Comparison of ENCODE assay signal across 20 mouse cellular contexts in genomic region chr1:152820911-152821695, GRCm38 (mm10).
"Had no signal": no experiment of that assay in that cellular context is flagged by ENCODE, and none has a peak within 500 bp of the region (broad histone marks: within the 10 kb centered on the region; RNA-seq: fewer than 3 reads in every experiment).

No protein-coding gene starts in this region.

- DNase-seq: kidney, adult 8-10 months; kidney, postnatal 14 days; kidney, postnatal 4 days; liver; liver, postnatal 0 days; lung, embryonic 14.5 days; right cerebral cortex, adult 18-20 months; right cerebral cortex, postnatal 14 days; right cerebral cortex, postnatal 4 days; thymus, postnatal 14 days had no signal

- H3K9me3 ChIP-seq: limb, embryonic 10.5 days; limb, embryonic 13.5 days; midbrain, embryonic 12.5 days; midbrain, embryonic 15.5 days; neural tube, embryonic 15.5 days; stomach, embryonic 15.5 days had no signal

- H3K4me3 ChIP-seq: limb, embryonic 10.5 days; limb, embryonic 13.5 days; midbrain, embryonic 12.5 days; midbrain, embryonic 15.5 days; neural tube, embryonic 12.5 days; neural tube, embryonic 15.5 days; stomach, embryonic 15.5 days had no signal

- H3K27ac ChIP-seq: limb, embryonic 10.5 days; limb, embryonic 13.5 days; liver, embryonic 14.5 days; macrophage; midbrain, embryonic 12.5 days; midbrain, embryonic 15.5 days; neural tube, embryonic 12.5 days; neural tube, embryonic 15.5 days; stomach, embryonic 15.5 days had no signal

- H3K4me2 ChIP-seq: limb, embryonic 13.5 days; lung, embryonic 14.5 days; midbrain, embryonic 12.5 days; midbrain, embryonic 15.5 days; neural tube, embryonic 12.5 days; neural tube, embryonic 15.5 days; stomach, embryonic 15.5 days had no signal

- H3K9ac ChIP-seq: limb, embryonic 13.5 days; liver, embryonic 14.5 days; liver, postnatal 0 days; lung, embryonic 14.5 days; midbrain, embryonic 12.5 days; midbrain, embryonic 15.5 days; neural tube, embryonic 12.5 days; neural tube, embryonic 15.5 days; stomach, embryonic 15.5 days had no signal

- H3K4me1 ChIP-seq: stomach, embryonic 15.5 days had no signal

- H3K27me3 ChIP-seq: limb, embryonic 13.5 days; midbrain, embryonic 12.5 days; midbrain, embryonic 15.5 days; neural tube, embryonic 12.5 days; neural tube, embryonic 15.5 days; stomach, embryonic 15.5 days had no signal

- H3K36me3 ChIP-seq: limb, embryonic 10.5 days; limb, embryonic 13.5 days; midbrain, embryonic 12.5 days; midbrain, embryonic 15.5 days; neural tube, embryonic 12.5 days; neural tube, embryonic 15.5 days; stomach, embryonic 15.5 days had no signal

- ATAC-seq: liver, postnatal 0 days; lung, postnatal 0 days; midbrain, embryonic 15.5 days had no signal
